Mouse (Mus musculus) myocyte (in vitro differentiated cells): ENCODE data around the gene Zc3h18. TPM values are rescaled to one million over a fixed set of nuclear protein-coding genes. Genes with fewer than 3 reads are reported as not detected.

Experiments used
- H3K27me3 ChIP-seq: one replicate; pipeline ENCODE4 v1.6.1; 2011; ENCODE audit not compliant: control insufficient read depth, insufficient read depth, insufficient read length
- H3K36me3 ChIP-seq: one replicate; pipeline ENCODE4 v1.6.1; 2011; ENCODE audit not compliant: control insufficient read depth, insufficient read depth
- H3K4me2 ChIP-seq: one replicate; pipeline ENCODE4 v1.6.1; 2011; ENCODE audit warnings: low read depth, control low read depth
- H3K4me3 ChIP-seq: one replicate; pipeline ENCODE4 v1.5.1; 2011; ENCODE audit warnings: mild to moderate bottlenecking, control low read depth, moderate library complexity
- H3K79me2 ChIP-seq: one replicate; pipeline ENCODE4 v1.6.1; 2011; ENCODE audit not compliant: control insufficient read depth, insufficient read depth
- H3ac ChIP-seq: one replicate; pipeline ENCODE4 v1.6.1; 2011; ENCODE audit not compliant: control insufficient read depth, insufficient read length
- CEBPB ChIP-seq: IDR thresholded peaks from 2 replicates; pipeline ENCODE4 v1.6.1; 2011; ENCODE audit warnings: mild to moderate bottlenecking, moderate library complexity; ENCODE audit not compliant: poor library complexity, insufficient read depth, severe bottlenecking
- E2F4 ChIP-seq: IDR thresholded peaks from one replicate; pipeline ENCODE4 v1.6.1; 2011; ENCODE audit warnings: mild to moderate bottlenecking, control low read depth, moderate library complexity; ENCODE audit not compliant: insufficient read depth
- MAX ChIP-seq: IDR thresholded peaks from one replicate; pipeline ENCODE4 v1.6.1; 2011; ENCODE audit warnings: low read depth, mild to moderate bottlenecking, control low read depth
- MYOD1 ChIP-seq, 3 experiments: IDR thresholded peaks; one replicate each; pipeline ENCODE4 v1.6.1; 2011; ENCODE audit warnings: control low read depth in 2 of 3, low read depth in 2 of 3, mild to moderate bottlenecking in 2 of 3, moderate library complexity in 1 of 3; ENCODE audit not compliant: insufficient read length in 2 of 3, control insufficient read depth in 1 of 3
- MYOG ChIP-seq, 3 experiments: IDR thresholded peaks; one replicate each; pipeline ENCODE4 v1.6.1; 2011; ENCODE audit warnings: control low read depth in 2 of 3, low read depth in 2 of 3, mild to moderate bottlenecking in 2 of 3; ENCODE audit not compliant: insufficient read length in 2 of 3, control insufficient read depth in 1 of 3, insufficient read depth in 1 of 3
- POLR2A ChIP-seq: IDR thresholded peaks from one replicate; pipeline ENCODE4 v1.6.1; 2011; ENCODE audit warnings: low read depth, mild to moderate bottlenecking, control low read depth, moderate library complexity; ENCODE audit not compliant: insufficient read length
- POLR2AphosphoS2 ChIP-seq: IDR thresholded peaks from one replicate; pipeline ENCODE4 v1.6.1; 2011; ENCODE audit warnings: low read depth, control low read depth; ENCODE audit not compliant: insufficient read length
- REST ChIP-seq: IDR thresholded peaks from one replicate; pipeline ENCODE4 v1.6.1; 2011; ENCODE audit warnings: mild to moderate bottlenecking, control low read depth, moderate library complexity; ENCODE audit not compliant: insufficient read depth, insufficient read length
- SRF ChIP-seq: IDR thresholded peaks from one replicate; pipeline ENCODE4 v1.6.1; 2011; ENCODE audit warnings: low read depth; ENCODE audit not compliant: control insufficient read depth, insufficient read length
- TCF12 ChIP-seq: IDR thresholded peaks from one replicate; pipeline ENCODE4 v1.6.1; 2011; ENCODE audit warnings: mild to moderate bottlenecking, control low read depth; ENCODE audit not compliant: poor library complexity, insufficient read depth, severe bottlenecking
- TCF3 ChIP-seq: IDR thresholded peaks from one replicate; pipeline ENCODE4 v1.6.1; 2011; ENCODE audit warnings: low read depth, control low read depth; ENCODE audit not compliant: insufficient read length
- USF1 ChIP-seq: IDR thresholded peaks from one replicate; pipeline ENCODE4 v1.6.1; 2011; ENCODE audit warnings: low read depth, mild to moderate bottlenecking, control low read depth, moderate library complexity
- polyA plus RNA-seq: library from polyadenylated mRNA; unstranded; fragments of >200 nt; fragmentation: generic; extraction: Trizol; gene quantifications from one replicate; pipeline ENCODE4 v1.2.1, GENCODE M21; 2012; ENCODE audit warnings: missing spikeins

Zc3h18 gene
- polyA plus RNA-seq, 1 experiment = 28.8 TPM

DNA sequence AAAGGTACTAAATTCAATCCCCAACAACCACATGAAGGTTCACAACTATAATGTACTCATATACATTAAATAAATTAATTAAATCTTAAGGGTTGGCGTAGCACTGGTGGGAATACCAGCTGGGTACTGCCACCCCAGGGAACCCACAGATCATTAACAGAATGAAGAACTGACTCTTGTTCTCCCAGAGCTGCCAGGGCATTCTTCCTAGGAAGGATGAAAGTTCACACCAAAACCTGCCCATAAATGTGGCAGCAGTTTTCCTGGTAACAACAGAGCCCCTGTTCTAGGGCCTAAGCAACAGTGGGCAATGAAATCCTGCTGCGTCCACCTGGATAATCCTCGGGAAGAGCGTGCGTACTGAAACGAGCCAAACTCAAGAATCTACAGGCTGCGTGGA, 65.9 kb downstream of the Zc3h18 start:
- Histone ChIP-seq H3K4me3 (peak overlapping the region; percentile 65), H3K4me2 (peak overlapping the region; percentile 91), H3ac (peak overlapping the region; percentile 13), H3K36me3 (peaks cover 4% of the 10 kb centered on the region), H3K79me2 (peaks cover 16% of the 10 kb centered on the region), H3K27me3 (no peaks in the 10 kb centered on the region)
- TF ChIP-seq CEBPB = no peak
- no peak for TF ChIP-seq MAX
- TF ChIP-seq TCF3 = no peak
- no peak for TF ChIP-seq SRF
- no peak for TF ChIP-seq TCF12
- no peak for TF ChIP-seq MYOD1 (IDR thresholded peaks at IDR 0.05; ENCODE audit: control insufficient read depth in 1 of 3, insufficient read length in 2 of 3, low read depth in 2 of 3)
- no peak for TF ChIP-seq POLR2A
- no peak for TF ChIP-seq E2F4

DNA sequence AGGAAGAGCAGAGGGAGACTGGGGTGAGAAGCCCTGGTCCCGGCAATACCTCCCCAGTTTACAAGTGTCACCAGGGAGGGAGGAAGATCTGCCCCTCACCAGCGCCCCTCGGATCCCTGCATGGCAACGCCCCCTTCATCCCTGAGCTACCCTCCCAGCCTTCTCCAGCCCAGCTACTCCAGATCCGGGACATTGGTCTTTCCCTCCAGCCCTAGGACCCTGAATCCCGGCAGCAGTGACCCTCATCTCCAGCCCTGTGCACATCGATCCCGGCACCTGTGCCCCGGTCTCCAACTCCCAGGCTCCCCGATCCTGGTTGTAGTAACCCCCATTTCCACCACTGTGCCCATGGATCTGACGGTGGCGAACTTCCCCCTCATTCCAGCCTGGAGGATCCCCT, 66.4 kb downstream of the Zc3h18 start:
- Histone ChIP-seq H3K79me2 (peaks cover 16% of the 10 kb centered on the region), H3K36me3 (peaks cover 4% of the 10 kb centered on the region), H3K4me3 (peak overlapping the region; percentile 65), H3K4me2 (peak overlapping the region; percentile 91), H3K27me3 (no peaks in the 10 kb centered on the region), H3ac (peak overlapping the region; percentile 13)
- no peak for TF ChIP-seq REST
- no peak for TF ChIP-seq SRF
- TF ChIP-seq USF1 = no peak
- TF ChIP-seq POLR2A = no peak
- no peak for TF ChIP-seq TCF3
- TF ChIP-seq MAX = no peak
- TF ChIP-seq E2F4 = no peak
- no peak for TF ChIP-seq MYOG (IDR thresholded peaks at IDR 0.05; ENCODE audit: control insufficient read depth in 1 of 3, insufficient read depth in 1 of 3, insufficient read length in 2 of 3, low read depth in 2 of 3)
- TF ChIP-seq POLR2AphosphoS2 = no peak
- TF ChIP-seq MYOD1 (IDR thresholded peaks at IDR 0.05; ENCODE audit: control insufficient read depth in 1 of 3, insufficient read length in 2 of 3, low read depth in 2 of 3) = no peak
- TF ChIP-seq CEBPB = no peak
- TF ChIP-seq TCF12 = no peak

- Histone ChIP-seq H3K79me2 (peaks cover 16% of the 10 kb centered on the region), H3K4me3 (peak within 1 kb of the TSS; percentile 65), H3ac (peak within 1 kb of the TSS; percentile 13), H3K36me3 (peaks cover 4% of the 10 kb centered on the region), H3K4me2 (peak within 1 kb of the TSS; percentile 91), H3K27me3 (no peaks in the 10 kb centered on the region)
- TF ChIP-seq TCF3 = no peak
- no peak for TF ChIP-seq E2F4
- TF ChIP-seq REST = no peak
- TF ChIP-seq MYOG (IDR thresholded peaks at IDR 0.05; ENCODE audit: control insufficient read depth in 1 of 3, insufficient read depth in 1 of 3, insufficient read length in 2 of 3, low read depth in 2 of 3) = peak in 1 of 3 experiments; percentile 4
- TF ChIP-seq POLR2AphosphoS2 = peak; percentile 95
- TF ChIP-seq SRF = peak; percentile 28
- no peak for TF ChIP-seq USF1
- peak; percentile 94 for TF ChIP-seq POLR2A
- no peak for TF ChIP-seq MAX
- peak in 2 of 3 experiments; percentile 6 to 11 for TF ChIP-seq MYOD1 (IDR thresholded peaks at IDR 0.05; ENCODE audit: control insufficient read depth in 1 of 3, insufficient read length in 2 of 3, low read depth in 2 of 3)
- no peak for TF ChIP-seq CEBPB
- no peak for TF ChIP-seq TCF12
Measured at GRCm38 (mm10) chr8:122443262-122444006, 67.0 kb downstream of the Zc3h18 start, which contains the start of gene Mvd. Gene Mvd (minus strand): TSS chr8:122443422.

- Histone ChIP-seq H3K4me2 (peak overlapping the region; percentile 84), H3K4me3 (peak overlapping the region; percentile 65), H3K27me3 (no peaks in the 10 kb centered on the region), H3K79me2 (peaks cover 16% of the 10 kb centered on the region), H3K36me3 (no peaks in the 10 kb centered on the region), H3ac (peak overlapping the region; percentile 13)
- no peak for TF ChIP-seq TCF3
- peak; percentile 29 for TF ChIP-seq POLR2A
Measured at GRCm38 (mm10) chr8:122444058-122444748, 67.8 kb downstream of the Zc3h18 start.

DNA sequence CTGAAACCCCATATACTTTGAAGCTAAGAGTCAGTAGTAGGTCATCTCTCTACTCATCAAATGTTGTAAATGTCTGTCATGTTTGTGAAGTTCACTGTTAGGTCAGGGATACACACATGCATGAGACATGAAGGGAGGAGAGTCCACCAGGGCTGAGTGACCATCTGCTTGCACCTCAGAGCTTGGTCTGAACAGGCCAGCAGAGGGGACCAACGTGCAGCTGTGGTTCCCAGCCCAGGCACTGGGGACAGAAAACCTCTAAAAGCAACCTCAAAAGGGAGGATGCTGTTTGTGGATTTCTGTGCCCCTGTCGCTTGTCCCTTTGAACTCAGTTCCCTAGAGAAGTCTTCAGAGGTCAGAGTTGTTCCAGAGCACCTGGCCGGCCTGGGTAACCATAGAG, 68.8 kb downstream of the Zc3h18 start:
- H3K36me3 ChIP-seq = no peaks in the 10 kb centered on the region
- peaks cover 16% of the 10 kb centered on the region for H3K79me2 ChIP-seq
- no peak overlapping the region for H3ac ChIP-seq
- H3K4me3 ChIP-seq = no peak overlapping the region
- TF ChIP-seq MYOG (IDR thresholded peaks at IDR 0.05; ENCODE audit: control insufficient read depth in 1 of 3, insufficient read depth in 1 of 3, insufficient read length in 2 of 3, low read depth in 2 of 3) (peak in 1 of 3 experiments; percentile 40), TCF3 (no peak), MYOD1 (IDR thresholded peaks at IDR 0.05; ENCODE audit: control insufficient read depth in 1 of 3, insufficient read length in 2 of 3, low read depth in 2 of 3) (peak in 1 of 3 experiments; percentile 18), POLR2A (no peak), CEBPB (no peak), MAX (no peak), E2F4 (no peak)
- H3K27me3 ChIP-seq = no peaks in the 10 kb centered on the region
- peak overlapping the region; percentile 84 for H3K4me2 ChIP-seq
